Mouse (Mus musculus) ES-Bruce4 (cell line): ENCODE results near the gene Pcare.

Experiments
- CTCF ChIP-seq: IDR thresholded peaks from one replicate; pipeline ENCODE4 v1.8.1; 2011; ENCODE audit warnings: low read depth, low read length
- EP300 ChIP-seq: IDR thresholded peaks from 2 replicates; pipeline ENCODE4 v1.6.1; 2011; ENCODE audit warnings: low read depth, low read length; ENCODE audit not compliant: insufficient read depth
- POLR2A ChIP-seq: IDR thresholded peaks from one replicate; pipeline ENCODE4 v1.8.1; 2011; ENCODE audit warnings: low read length; ENCODE audit not compliant: insufficient read depth

DNA sequence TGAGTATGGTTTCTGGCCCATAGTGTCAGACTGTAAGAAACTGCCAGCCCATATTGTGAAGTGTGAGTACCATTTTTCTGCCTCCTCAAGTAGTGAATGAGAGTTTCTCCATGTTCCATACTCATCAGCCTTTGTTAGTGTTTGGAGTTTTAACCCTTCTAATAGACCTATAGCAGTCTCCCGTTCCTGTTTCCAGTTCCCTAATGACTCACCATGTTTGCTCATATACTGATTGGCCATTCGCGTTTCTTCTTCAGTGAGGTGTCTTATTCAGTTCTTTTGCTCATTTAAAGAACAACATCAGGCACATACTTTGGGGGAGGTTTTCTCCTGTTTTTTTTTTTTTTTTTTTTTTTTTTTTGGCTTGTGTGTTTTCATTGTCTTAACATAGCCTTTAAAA lies 18.0 kb upstream of the Pcare start:
- TF ChIP-seq CTCF (no peak), POLR2A (no peak), EP300 (no peak)
